Mouse (Mus musculus): ENCODE data around the gene Rab5a.

GRCm38 (mm10) chr17:53465569-53465968 lies 13.5 kb upstream of the Rab5a start:
- peak; percentile 44; the same call in 1 of the 2 replicates for TF ChIP-seq CTCF (IDR thresholded peaks at IDR 0.05; ENCODE audit: extremely low read depth, insufficient read length, insufficient replicate concordance, low read depth, low read length)
- TF ChIP-seq POLR2A (IDR thresholded peaks at IDR 0.05; ENCODE audit: low read depth, low read length): no peak
